In the genomic region with DNA sequence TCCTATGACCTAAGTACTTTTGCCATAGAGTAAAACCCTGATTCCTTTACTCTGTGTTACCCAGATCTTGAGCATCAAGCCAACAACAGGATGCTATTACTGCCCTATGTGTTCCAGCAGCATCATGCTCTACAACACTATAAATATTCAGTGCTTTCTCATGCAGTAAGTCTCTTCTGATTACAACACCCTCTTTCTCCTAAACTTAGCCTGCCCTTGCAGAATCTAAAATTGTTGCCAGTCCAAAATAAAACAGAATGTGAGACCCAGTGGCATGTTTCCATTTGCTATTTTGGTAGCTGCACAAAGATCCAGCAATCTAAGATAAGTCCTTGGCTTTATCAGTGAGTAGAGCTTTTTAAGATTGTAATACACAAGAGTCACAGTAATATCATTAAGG, we compare ENCODE assay signal across 17 mouse cellular contexts.
DNase-seq lines count a peak whose midpoint lies in the region; TF ChIP-seq lines count a peak whose summit lies in the region.
"Had no signal": no experiment of that assay in that cellular context is flagged by ENCODE, and none has a peak within 500 bp of the region (broad histone marks: within the 10 kb centered on the region; RNA-seq: fewer than 3 reads in every experiment).

No protein-coding gene starts in this region.

- no peaks in the 10 kb centered on the region for H3K4me1 ChIP-seq in heart, embryonic 10.5 days
- H3K4me1 ChIP-seq: embryonic facial prominence, embryonic 12.5 days; hindbrain, embryonic 13.5 days had no signal

- no peak overlapping the region for H3K27ac ChIP-seq in heart, embryonic 10.5 days
- no peak overlapping the region for H3K27ac ChIP-seq in left cerebral cortex, adult 2 months
- H3K27ac ChIP-seq: embryonic facial prominence, embryonic 12.5 days; hindbrain, embryonic 13.5 days; stomach, postnatal 0 days had no signal

- TF ChIP-seq CTCF in left cerebral cortex, adult 2 months (IDR thresholded peaks at IDR 0.05): no peak

- intact Hi-C loops in left cerebral cortex, adult 2 months (cut with DNase I): no loop called here

- H3K9me3 ChIP-seq in heart, embryonic 10.5 days: no peaks in the 10 kb centered on the region
- H3K9me3 ChIP-seq: embryonic facial prominence, embryonic 12.5 days; hindbrain, embryonic 13.5 days had no signal

- H3K27me3 ChIP-seq in heart, embryonic 10.5 days (ENCODE audit: insufficient read depth, poor library complexity, severe bottlenecking): no peaks in the 10 kb centered on the region
- H3K27me3 ChIP-seq: embryonic facial prominence, embryonic 12.5 days; hindbrain, embryonic 13.5 days had no signal

- H3K36me3 ChIP-seq in heart, embryonic 10.5 days: no peaks in the 10 kb centered on the region
- H3K36me3 ChIP-seq: embryonic facial prominence, embryonic 12.5 days; hindbrain, embryonic 13.5 days had no signal

- peak; percentile 29 to 55 for DNase-seq in heart, adult 18-20 months
- DNase-seq in heart, embryonic 10.5 days (ENCODE audit: low spot score): no peak
- DNase-seq in left cerebral cortex, adult 9 months (ENCODE audit: low spot score in 2 of 2): peak; percentile 28 to 32
- DNase-seq in left cerebral cortex, adult 2 months (ENCODE audit: extremely low spot score in 1 of 2, low spot score in 2 of 2): no peak
- DNase-seq in frontal cortex, postnatal 36 days (ENCODE audit: low spot score in 2 of 2): peak; percentile 8 to 70
- peak; percentile 0 to 15 for DNase-seq in right cerebral cortex, postnatal 36 days (ENCODE audit: low spot score in 2 of 2)
- DNase-seq in thymus, postnatal 14 days: no peak
- DNase-seq: adrenal gland, adult 8-10 months; cerebellum, postnatal 10 days; kidney, adult 9 months; kidney, postnatal 25 days; liver; thymus, postnatal 36 days had no signal

- H3K4me3 ChIP-seq in heart, embryonic 10.5 days: no peak overlapping the region
- no peak overlapping the region for H3K4me3 ChIP-seq in left cerebral cortex, adult 2 months
- H3K4me3 ChIP-seq: embryonic facial prominence, embryonic 12.5 days; erythroblast, embryonic 14.5 days; hindbrain, embryonic 13.5 days had no signal

Comparison
In these comparisons a context has a peak if more than half of its experiments do, and no peak if none do; other contexts are left out.
1. DNase-seq: peak in heart, adult 18-20 months (2 of 2), left cerebral cortex, adult 9 months (2 of 2), frontal cortex, postnatal 36 days (2 of 2) and right cerebral cortex, postnatal 36 days (2 of 2); none in heart, embryonic 10.5 days (single experiment), left cerebral cortex, adult 2 months (0 of 2) and thymus, postnatal 14 days (single experiment).